Mouse (Mus musculus) lung, embryonic 15.5 days (tissue): Measurements from ENCODE around the gene Veph1. TPM values are rescaled to one million over a fixed set of nuclear protein-coding genes. Genes with fewer than 3 reads are reported as not detected.
A peak's percentile ranks its signal among the peaks of the same experiment; 100 is the strongest.

Experiments
- ATAC-seq: fragments of 200-750 bp; cut with Nextera tagmentation; 2 replicates; pipeline ENCODE4 v1.8.0; 2017; ENCODE audit warnings: moderate number of reproducible peaks, borderline replicate concordance; ENCODE audit not compliant: low FRiP score, low TSS enrichment; ENCODE audit errors: extremely low read depth
- H3K27ac ChIP-seq: fragments of 300-500 bp; sonication (generic); 2 replicates; pipeline ENCODE4 v1.5.1; 2015; ENCODE audit warnings: moderate library complexity, mild to moderate bottlenecking, inconsistent platforms
- H3K27me3 ChIP-seq: fragments of 300-500 bp; sonication (generic); 2 replicates; pipeline ENCODE4 v1.6.1; 2015; ENCODE audit warnings: inconsistent platforms
- H3K36me3 ChIP-seq: fragments of 300-500 bp; sonication (generic); 2 replicates; pipeline ENCODE4 v1.6.1; 2015; ENCODE audit warnings: inconsistent platforms
- H3K4me1 ChIP-seq: fragments of 300-500 bp; sonication (generic); 2 replicates; pipeline ENCODE4 v1.6.1; 2015; ENCODE audit warnings: inconsistent platforms
- H3K4me2 ChIP-seq: fragments of 300-500 bp; sonication (generic); 2 replicates; pipeline ENCODE4 v1.6.1; 2015; ENCODE audit warnings: inconsistent platforms, mild to moderate bottlenecking, moderate library complexity
- H3K4me3 ChIP-seq: fragments of 300-500 bp; sonication (generic); 2 replicates; pipeline ENCODE4 v1.5.1; 2015; ENCODE audit warnings: mild to moderate bottlenecking, inconsistent platforms
- H3K9ac ChIP-seq: fragments of 300-500 bp; sonication (generic); 2 replicates; pipeline ENCODE4 v1.6.1; 2015; ENCODE audit warnings: inconsistent platforms
- H3K9me3 ChIP-seq: fragments of 300-500 bp; sonication (generic); 2 replicates; pipeline ENCODE4 v1.6.1; 2016; ENCODE audit warnings: inconsistent platforms
- WGBS: fragments of 180-500 bp; shearing (Covaris S2); methylation state at CpG from one replicate; pipeline ENCODE4 v1.1.7; 2015; 5-methylcytosine and 5-hydroxymethylcytosine counted together
- polyA plus RNA-seq: library from polyadenylated mRNA; unstranded; fragments of >200 nt; fragmentation: Nextera tagmentation; extraction: Ambion mirVana; gene quantifications from 2 replicates; pipeline ENCODE4 v1.2.1, GENCODE M21; 2015

Gene Veph1
- polyA plus RNA-seq, 1 experiment from 2014 or later = 6.0 TPM

DNA sequence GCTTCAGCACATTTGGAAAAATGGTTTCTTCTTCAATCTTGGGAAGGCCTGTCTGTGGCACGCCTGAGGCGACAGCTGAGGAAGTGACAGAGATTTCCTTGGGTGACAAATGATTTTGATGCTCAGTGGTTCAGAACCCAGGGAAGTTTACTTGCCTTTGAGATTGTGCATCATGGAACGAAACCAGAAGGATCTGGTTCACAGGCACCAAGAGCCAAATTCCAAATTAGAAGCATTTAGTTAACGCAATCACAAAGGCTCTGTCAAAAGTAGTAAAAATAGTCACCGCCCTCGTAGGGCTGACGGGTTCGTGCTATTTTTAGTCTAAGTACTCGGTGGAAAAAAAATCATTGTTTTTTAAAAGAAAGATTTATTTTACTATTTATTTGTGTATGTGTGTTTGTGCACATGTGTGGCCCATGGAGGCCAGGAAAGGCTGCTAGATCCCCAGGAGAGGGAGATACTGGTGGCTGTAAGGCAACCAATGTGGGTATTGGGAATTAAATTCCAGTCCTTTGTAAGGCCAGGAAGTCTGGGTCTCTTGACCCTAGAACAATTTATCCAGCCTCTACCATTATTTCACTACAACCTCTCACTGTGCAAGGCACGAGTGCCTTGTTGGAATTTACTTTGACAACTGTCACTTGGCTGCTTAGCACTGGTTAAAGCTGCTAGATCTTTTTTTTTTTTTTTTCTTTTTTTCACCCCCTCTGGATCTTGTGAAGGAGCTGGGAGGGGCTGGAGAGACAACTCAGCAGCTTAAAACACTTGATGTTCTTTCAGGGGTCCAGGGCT lies 246.3 kb downstream of the Veph1 start:
- H3K4me3 ChIP-seq = no peak overlapping the region
- H3K9ac ChIP-seq = no peak overlapping the region
- H3K36me3 ChIP-seq = no peaks in the 10 kb centered on the region
- H3K4me2 ChIP-seq = no peak overlapping the region
- 43% methylated on average over 10 of the region's 10 CpGs for WGBS
- H3K27ac ChIP-seq = no peak overlapping the region
- ATAC-seq = no peak
- H3K4me1 ChIP-seq = no peaks in the 10 kb centered on the region
- no peaks in the 10 kb centered on the region for H3K27me3 ChIP-seq
- H3K9me3 ChIP-seq = no peaks in the 10 kb centered on the region

GRCm38 (mm10) chr3:66040857-66041494 lies 255.7 kb downstream of the Veph1 start:
- H3K9ac ChIP-seq = no peak overlapping the region
- no peak overlapping the region for H3K4me2 ChIP-seq
- no peaks in the 10 kb centered on the region for H3K27me3 ChIP-seq
- peak overlapping the region; percentile 11; the same call in 1 of the 2 replicates for H3K27ac ChIP-seq
- H3K4me3 ChIP-seq = no peak overlapping the region
- 13% methylated on average over 5 of the region's 5 CpGs for WGBS
- ATAC-seq = peak; percentile 70; the same call in 1 of the 2 replicates
- H3K9me3 ChIP-seq = no peaks in the 10 kb centered on the region
- peaks cover 13% of the 10 kb centered on the region; the same call in 1 of the 2 replicates for H3K4me1 ChIP-seq
- no peaks in the 10 kb centered on the region for H3K36me3 ChIP-seq

GRCm38 (mm10) chr3:66035226-66035625 lies 261.4 kb downstream of the Veph1 start:
- Histone ChIP-seq H3K36me3 (no peaks in the 10 kb centered on the region), H3K9me3 (no peaks in the 10 kb centered on the region), H3K27ac (no peak overlapping the region), H3K4me2 (no peak overlapping the region), H3K4me3 (no peak overlapping the region), H3K27me3 (no peaks in the 10 kb centered on the region), H3K9ac (no peak overlapping the region), H3K4me1 (peaks cover 1% of the 10 kb centered on the region; the same call in 1 of the 2 replicates)
- ATAC-seq = no peak
- WGBS = 51% methylated on average over 5 of the region's 5 CpGs

DNA sequence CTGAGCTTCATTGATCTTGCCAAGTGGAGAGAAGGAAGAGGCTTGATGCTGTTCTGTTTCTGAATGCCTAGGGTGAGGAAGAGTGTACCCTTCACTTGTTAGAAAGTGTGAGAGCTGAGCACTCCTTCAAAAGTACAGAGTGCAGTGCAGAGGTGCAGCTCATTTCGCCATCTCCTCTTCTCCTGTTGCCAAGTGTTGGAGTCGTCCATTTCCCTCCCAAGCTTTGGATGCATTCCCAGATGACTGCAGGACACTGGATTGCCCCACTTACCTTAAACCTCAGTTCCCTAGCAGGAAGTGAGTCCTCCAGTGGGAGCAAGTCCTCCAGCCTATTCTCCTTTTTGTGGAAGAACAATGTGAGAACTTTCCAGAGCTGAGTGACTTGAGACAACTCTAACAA lies 263.3 kb downstream of the Veph1 start:
- no peak for ATAC-seq
- H3K27ac ChIP-seq = no peak overlapping the region
- 31% methylated on average over 2 of the region's 2 CpGs for WGBS

GRCm38 (mm10) chr3:66025454-66025853 lies 271.2 kb downstream of the Veph1 start:
- Histone ChIP-seq H3K4me1 (no peaks in the 10 kb centered on the region), H3K27ac (no peak overlapping the region), H3K9ac (no peak overlapping the region), H3K27me3 (no peaks in the 10 kb centered on the region), H3K36me3 (no peaks in the 10 kb centered on the region), H3K4me3 (no peak overlapping the region), H3K4me2 (no peak overlapping the region), H3K9me3 (no peaks in the 10 kb centered on the region)
- no peak for ATAC-seq
- WGBS = 69% methylated on average over 3 of the region's 3 CpGs

More for the DNA sequence above, 263.3 kb downstream of the Veph1 start:
- Histone ChIP-seq H3K27me3 (no peaks in the 10 kb centered on the region), H3K36me3 (no peaks in the 10 kb centered on the region), H3K4me1 (no peaks in the 10 kb centered on the region), H3K9ac (no peak overlapping the region), H3K4me3 (no peak overlapping the region), H3K9me3 (no peaks in the 10 kb centered on the region), H3K4me2 (no peak overlapping the region)

DNA sequence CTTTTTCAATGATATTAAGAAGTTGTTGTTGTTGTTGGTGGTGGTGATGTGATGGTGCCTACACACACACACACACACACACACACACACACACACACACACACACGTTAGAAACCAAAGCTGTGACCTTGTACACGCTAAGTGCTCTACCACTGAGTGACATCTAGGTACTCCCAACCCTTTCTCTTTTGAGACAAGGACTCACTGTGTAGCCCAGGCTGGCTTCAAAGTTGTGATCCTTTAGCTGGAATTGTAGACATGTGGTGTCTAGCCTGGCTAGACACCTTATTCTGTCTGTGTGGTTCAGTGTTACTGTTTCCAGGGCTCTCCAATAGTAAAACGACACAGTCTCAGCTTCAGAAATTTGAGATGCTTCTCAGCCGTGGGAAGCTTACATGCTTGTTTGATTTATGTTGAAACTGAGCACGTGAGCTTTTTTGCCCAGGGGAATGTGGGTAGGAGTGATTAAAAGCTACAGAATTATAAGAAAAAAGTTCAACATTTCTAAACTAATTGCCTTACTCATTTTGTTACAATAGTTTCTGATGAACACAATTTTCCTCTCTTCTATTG lies 272.3 kb downstream of the Veph1 start:
- 45% methylated on average over 5 of the region's 5 CpGs for WGBS
- no peaks in the 10 kb centered on the region for H3K9me3 ChIP-seq
- ATAC-seq = no peak
- no peak overlapping the region for H3K4me3 ChIP-seq
- H3K36me3 ChIP-seq = no peaks in the 10 kb centered on the region
- no peaks in the 10 kb centered on the region for H3K27me3 ChIP-seq
- no peak overlapping the region for H3K9ac ChIP-seq
- H3K4me2 ChIP-seq = no peak overlapping the region
- H3K27ac ChIP-seq = no peak overlapping the region
- H3K4me1 ChIP-seq = no peaks in the 10 kb centered on the region

- Histone ChIP-seq H3K4me1 (no peaks in the 10 kb centered on the region), H3K4me3 (no peak overlapping the region), H3K4me2 (no peak overlapping the region), H3K27me3 (no peaks in the 10 kb centered on the region), H3K36me3 (no peaks in the 10 kb centered on the region), H3K9ac (no peak overlapping the region), H3K9me3 (no peaks in the 10 kb centered on the region), H3K27ac (no peak overlapping the region)
- no peak for ATAC-seq
- 81% methylated on average over 5 of the region's 5 CpGs for WGBS
Observed at GRCm38 (mm10) chr3:66019171-66019570, 277.5 kb downstream of the Veph1 start.

GRCm38 (mm10) chr3:66007632-66008401 lies 288.8 kb downstream of the Veph1 start:
- Histone ChIP-seq H3K4me2 (no peak overlapping the region), H3K27ac (no peak overlapping the region), H3K9me3 (no peaks in the 10 kb centered on the region), H3K27me3 (no peaks in the 10 kb centered on the region), H3K9ac (no peak overlapping the region), H3K4me3 (no peak overlapping the region), H3K36me3 (no peaks in the 10 kb centered on the region), H3K4me1 (no peaks in the 10 kb centered on the region)
- ATAC-seq = no peak
- 70% methylated on average over 3 of the region's 3 CpGs for WGBS

DNA sequence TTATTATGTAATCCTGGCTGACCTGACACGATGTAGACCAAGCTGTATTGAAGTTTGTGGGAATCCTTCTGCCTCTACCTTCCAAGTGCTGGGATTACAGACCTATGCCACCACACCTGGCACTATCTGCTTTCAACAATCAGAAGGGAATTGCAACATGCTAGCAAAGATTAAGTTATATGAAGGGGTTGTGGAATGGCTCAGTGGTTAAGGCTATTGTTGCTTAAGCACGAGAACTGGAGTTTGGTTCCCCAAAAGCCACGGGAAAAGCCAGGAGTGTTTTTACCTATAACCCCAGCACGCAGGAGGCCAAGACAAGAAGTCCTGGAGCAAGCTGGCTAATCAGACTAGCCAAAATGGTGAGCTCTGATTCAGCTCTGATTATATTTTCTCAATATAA lies 291.6 kb downstream of the Veph1 start:
- Histone ChIP-seq H3K9ac (no peak overlapping the region), H3K4me3 (no peak overlapping the region), H3K4me2 (no peak overlapping the region), H3K4me1 (no peaks in the 10 kb centered on the region), H3K27me3 (no peaks in the 10 kb centered on the region), H3K9me3 (no peaks in the 10 kb centered on the region), H3K36me3 (no peaks in the 10 kb centered on the region), H3K27ac (no peak overlapping the region)
- 79% methylated on average over 4 of the region's 4 CpGs for WGBS
- no peak for ATAC-seq

GRCm38 (mm10) chr3:66004220-66004951 lies 292.3 kb downstream of the Veph1 start:
- H3K9me3 ChIP-seq = no peaks in the 10 kb centered on the region
- no peak overlapping the region for H3K4me2 ChIP-seq
- H3K27ac ChIP-seq = no peak overlapping the region
- no peaks in the 10 kb centered on the region for H3K36me3 ChIP-seq
- H3K4me3 ChIP-seq = no peak overlapping the region
- H3K4me1 ChIP-seq = no peaks in the 10 kb centered on the region
- no peak for ATAC-seq
- no peak overlapping the region for H3K9ac ChIP-seq
- H3K27me3 ChIP-seq = no peaks in the 10 kb centered on the region
- WGBS = 64% methylated on average over 7 of the region's 7 CpGs
